Mouse (Mus musculus): Measurements from ENCODE around the gene Rbp7.
"Not testable (repeated sequence)": the region's sequence is repeated elsewhere in the genome, so short reads cannot be mapped to it uniquely, and the experiment has no call there.

- not testable (repeated sequence) for TF ChIP-seq POLR2A (IDR thresholded peaks at IDR 0.05; ENCODE audit: insufficient read depth, low read length); CTCF (IDR thresholded peaks at IDR 0.05; ENCODE audit: low read depth, low read length)
Measured at GRCm38 (mm10) chr4:149457163-149457562, 2.4 kb upstream of the Rbp7 start.
